24 mouse cellular contexts compared by ENCODE assay signal in genomic region chr3:141650658-141651057, GRCm38 (mm10).
"Had no signal": no experiment of that assay in that cellular context is flagged by ENCODE, and none has a peak within 500 bp of the region (broad histone marks: within the 10 kb centered on the region; RNA-seq: fewer than 3 reads in every experiment).

No protein-coding gene starts in this region.

- H3K27me3 ChIP-seq: limb, embryonic 13.5 days; liver, embryonic 12.5 days; liver, embryonic 15.5 days; lung, embryonic 15.5 days; neural tube, embryonic 12.5 days; neural tube, embryonic 15.5 days had no signal

- H3K36me3 ChIP-seq: limb, embryonic 10.5 days; limb, embryonic 13.5 days; liver, embryonic 12.5 days; liver, embryonic 15.5 days; lung, embryonic 15.5 days; neural tube, embryonic 12.5 days; neural tube, embryonic 15.5 days had no signal

- H3K9me3 ChIP-seq: limb, embryonic 10.5 days; limb, embryonic 13.5 days; liver, embryonic 12.5 days; liver, embryonic 15.5 days; lung, embryonic 15.5 days; neural tube, embryonic 12.5 days; neural tube, embryonic 15.5 days had no signal

- H3K4me3 ChIP-seq: layer of hippocampus, adult 2 months; limb, embryonic 10.5 days; limb, embryonic 13.5 days; liver, embryonic 12.5 days; liver, embryonic 15.5 days; lung, embryonic 15.5 days; neural tube, embryonic 12.5 days; neural tube, embryonic 15.5 days had no signal

- H3K4me1 ChIP-seq: liver, embryonic 12.5 days; liver, embryonic 15.5 days; lung, embryonic 15.5 days; neural tube, embryonic 12.5 days; neural tube, embryonic 15.5 days had no signal

- H3K4me2 ChIP-seq: limb, embryonic 13.5 days; liver, embryonic 12.5 days; liver, embryonic 15.5 days; lung, embryonic 15.5 days; midbrain, embryonic 11.5 days; neural tube, embryonic 12.5 days; neural tube, embryonic 15.5 days had no signal

- DNase-seq: kidney, postnatal 25 days; layer of hippocampus, adult 9-11 months; liver; lung, adult 18-20 months; lung, postnatal 10 days; lung, postnatal 36 days; midbrain, embryonic 14.5 days; right cerebral cortex, adult 18-20 months; right cerebral cortex, postnatal 14 days; right cerebral cortex, postnatal 4 days; thymus, adult 2 months; thymus, postnatal 14 days; thymus, postnatal 4 days had no signal

- ATAC-seq: liver, embryonic 12.5 days had no signal

- H3K27ac ChIP-seq: kidney, postnatal 0 days; layer of hippocampus, adult 2 months; limb, embryonic 10.5 days; liver, embryonic 12.5 days; liver, embryonic 15.5 days; lung, embryonic 15.5 days; neural tube, embryonic 12.5 days; neural tube, embryonic 15.5 days; stomach, postnatal 0 days had no signal

- H3K9ac ChIP-seq: limb, embryonic 13.5 days; liver, embryonic 12.5 days; liver, embryonic 15.5 days; lung, embryonic 15.5 days; neural tube, embryonic 12.5 days; neural tube, embryonic 15.5 days had no signal
